Mouse (Mus musculus) CH12.LX (cell line): ENCODE data around the gene Patj.

ENCODE experiments used
- CHD1 ChIP-seq: IDR thresholded peaks from 2 replicates; pipeline ENCODE4 v1.6.1; 2012; ENCODE audit warnings: low read depth, low read length, improper control_type of control experiment, inconsistent platforms
- CHD2 ChIP-seq: IDR thresholded peaks from 2 replicates; pipeline ENCODE4 v1.6.1; 2011; ENCODE audit warnings: low read length, improper control_type of control experiment
- CTCF ChIP-seq, 2 experiments: IDR thresholded peaks in 1 of 2; conservative IDR thresholded peaks in 1 of 2; 2 replicates each; pipeline ENCODE4 v1.5.1; 2011 to 2012; ENCODE audit warnings: low read depth in 2 of 2, low read length in 2 of 2, improper control_type of control experiment in 1 of 2, inconsistent platforms in 1 of 2, mild to moderate bottlenecking in 1 of 2, moderate library complexity in 1 of 2
- E2F4 ChIP-seq: IDR thresholded peaks from 2 replicates; pipeline ENCODE4 v1.6.1; 2011; ENCODE audit warnings: low read depth, low read length, improper control_type of control experiment; ENCODE audit not compliant: insufficient replicate concordance
- EP300 ChIP-seq: IDR thresholded peaks from 2 replicates; pipeline ENCODE4 v1.6.1; 2011; ENCODE audit warnings: low read length, improper control_type of control experiment
- MAFK ChIP-seq: IDR thresholded peaks from 2 replicates; pipeline ENCODE4 v1.6.1; 2011; ENCODE audit warnings: low read length, improper control_type of control experiment; ENCODE audit not compliant: insufficient replicate concordance
- MAX ChIP-seq: IDR thresholded peaks from 2 replicates; pipeline ENCODE4 v1.6.1; 2011; ENCODE audit warnings: low read length, improper control_type of control experiment
- POLR2A ChIP-seq: IDR thresholded peaks from 2 replicates; pipeline ENCODE4 v1.6.1; 2011; ENCODE audit warnings: low read depth, mild to moderate bottlenecking, improper control_type of control experiment, low read length
- RAD21 ChIP-seq: IDR thresholded peaks from 2 replicates; pipeline ENCODE4 v1.6.1; 2011; ENCODE audit warnings: low read depth, mild to moderate bottlenecking, low read length, improper control_type of control experiment, moderate library complexity
- UBTF ChIP-seq: IDR thresholded peaks from 2 replicates; pipeline ENCODE4 v1.6.1; 2012; ENCODE audit warnings: low read depth, mild to moderate bottlenecking, inconsistent platforms, low read length, improper control_type of control experiment, moderate library complexity
- USF1 ChIP-seq: IDR thresholded peaks from 2 replicates; pipeline ENCODE4 v1.6.1; 2014; ENCODE audit warnings: low read depth, mild to moderate bottlenecking, inconsistent platforms, low read length, improper control_type of control experiment
- ZC3H11A ChIP-seq: IDR thresholded peaks from 2 replicates; pipeline ENCODE4 v1.6.1; 2012; ENCODE audit warnings: low read depth, mild to moderate bottlenecking, inconsistent platforms, low read length, improper control_type of control experiment

GRCm38 (mm10) chr4:98717735-98718546 lies 322.4 kb downstream of the Patj start:
- TF ChIP-seq ZC3H11A (no peak), CHD1 (no peak), POLR2A (no peak), EP300 (no peak), UBTF (no peak), CTCF (conservative IDR thresholded peaks at IDR 0.05 in 1 of 2, IDR thresholded peaks at IDR 0.05 in 1 of 2; ENCODE audit: low read depth in 2 of 2, low read length in 2 of 2) (no peak), USF1 (no peak), RAD21 (no peak), E2F4 (no peak), CHD2 (no peak), MAX (no peak), MAFK (no peak)
